Mouse (Mus musculus) ES-E14 (cell line): ENCODE results near the gene Nucks1. TPM values are rescaled to one million over a fixed set of nuclear protein-coding genes. Genes with fewer than 3 reads are reported as not detected.

Experiments
- DNase-seq: peaks from one replicate; pipeline ENCODE4 v3.0.0-alpha.2; 2013; ENCODE audit warnings: low read depth, low spot score
- H3K27ac ChIP-seq: 2 replicates; pipeline ENCODE4 v1.5.1; 2012; ENCODE audit warnings: low read depth, mild to moderate bottlenecking, low read length, moderate library complexity, mixed read lengths; ENCODE audit not compliant: poor library complexity, insufficient read depth, severe bottlenecking
- H3K36me3 ChIP-seq: 2 replicates; pipeline ENCODE4 v1.6.1; 2012; ENCODE audit warnings: mild to moderate bottlenecking, low read length, moderate library complexity, mixed read lengths; ENCODE audit not compliant: control insufficient read depth, poor library complexity, insufficient read depth, severe bottlenecking
- H3K4me1 ChIP-seq, 2 experiments: fragments of 150-350 bp in 1 of 2; sonication (generic) in 1 of 2; 2 replicates each; pipeline ENCODE4 v1.6.1; 2012; ENCODE audit warnings: low read length in 2 of 2, mild to moderate bottlenecking in 1 of 2, mixed read lengths in 1 of 2; ENCODE audit not compliant: control insufficient read depth in 2 of 2, insufficient read depth in 2 of 2, poor library complexity in 1 of 2
- H3K4me3 ChIP-seq, 2 experiments: fragments of 150-350 bp in 1 of 2; sonication (generic) in 1 of 2; 2 replicates each; pipeline ENCODE4 v1.5.1; 2012; ENCODE audit warnings: low read length in 2 of 2, low read depth in 1 of 2, mild to moderate bottlenecking in 1 of 2, mixed read lengths in 1 of 2; ENCODE audit not compliant: insufficient read depth in 1 of 2, poor library complexity in 1 of 2, severe bottlenecking in 1 of 2
- H3K9ac ChIP-seq: 2 replicates; pipeline ENCODE4 v1.6.1; 2012; ENCODE audit warnings: low read depth, mild to moderate bottlenecking, low read length, mixed read lengths; ENCODE audit not compliant: poor library complexity, insufficient read depth, severe bottlenecking
- H3K9me3 ChIP-seq: fragments of 150-350 bp; sonication (generic); 2 replicates; pipeline ENCODE4 v1.6.1; 2012; ENCODE audit warnings: low read depth, mild to moderate bottlenecking, low read length; ENCODE audit not compliant: control insufficient read depth, insufficient read depth
- CHD2 ChIP-seq: IDR thresholded peaks from 2 replicates; pipeline ENCODE4 v1.6.1; 2014; ENCODE audit warnings: mild to moderate bottlenecking, low read depth, low read length, inconsistent platforms
- HCFC1 ChIP-seq: IDR thresholded peaks from 2 replicates; pipeline ENCODE4 v1.6.1; 2012; ENCODE audit warnings: low read length, inconsistent platforms, borderline replicate concordance; ENCODE audit not compliant: insufficient read depth
- MAFK ChIP-seq: IDR thresholded peaks from 2 replicates; pipeline ENCODE4 v1.6.1; 2014; ENCODE audit warnings: mild to moderate bottlenecking, low read depth, low read length, inconsistent platforms; ENCODE audit not compliant: insufficient read depth
- ZC3H11A ChIP-seq: IDR thresholded peaks from 2 replicates; pipeline ENCODE4 v1.6.1; 2012; ENCODE audit warnings: low read depth, mild to moderate bottlenecking, inconsistent platforms, low read length, borderline replicate concordance
- ZNF384 ChIP-seq: IDR thresholded peaks from 2 replicates; pipeline ENCODE4 v1.6.1; 2012; ENCODE audit warnings: low read depth, low read length, inconsistent platforms
- in situ Hi-C, 2 experiments: fragments of 600-800 bp; cut with MboI; formaldehyde crosslinking; loops; one replicate each; pipeline ENCODE4 v1.15.1; 2025; ENCODE audit warnings: low sequenced_read_pairs in 2 of 2, inconsistent platforms in 1 of 2; ENCODE audit not compliant: unreplicated experiment in 2 of 2
- total RNA-seq: library from RNA; depleted of rRNA; stranded (reverse); fragments of 300-350 nt; gene quantifications from 2 replicates; pipeline ENCODE4 v1.2.3, GENCODE M21; 2012; rRNA removed

Nucks1 gene
- total RNA-seq, 1 experiment, result 219 TPM

- Histone ChIP-seq H3K9ac (no peak overlapping the region), H3K27ac (no peak overlapping the region), H3K36me3 (no peaks in the 10 kb centered on the region; the same call in 1 of the 2 replicates), H3K4me1 (no peaks in the 10 kb centered on the region; a peak in 1 of 4 replicates), H3K9me3 (no peaks in the 10 kb centered on the region), H3K4me3 (no peak overlapping the region)
- TF ChIP-seq ZC3H11A, result no peak
- TF ChIP-seq MAFK, result no peak
- TF ChIP-seq ZNF384, result no peak
- no peak for TF ChIP-seq HCFC1
- no peak for TF ChIP-seq CHD2
- no peak for DNase-seq
- in situ Hi-C loops, result no loop called here
Measured at GRCm38 (mm10) chr1:131983806-131984205, 73.5 kb downstream of the Nucks1 start.

Other genes with a start within 250 kb of the Nucks1 start
- gene Rab7b, start 221.8 kb upstream of the Nucks1 start, total RNA-seq, result 0.16 and 0.18 TPM in 2 replicates
- gene Slc26a9, start 166.5 kb upstream of the Nucks1 start, total RNA-seq, result 0.32 and 0.36 TPM in 2 replicates
- 2.0 and 4.9 TPM in 2 replicates for gene Pm20d1, start 113.2 kb upstream of the Nucks1 start, total RNA-seq
- gene Slc41a1, start 83.0 kb upstream of the Nucks1 start, total RNA-seq, result 17.3 and 21.8 TPM in 2 replicates
- gene Rab29, start 43.3 kb upstream of the Nucks1 start, total RNA-seq, result 4.7 and 9.7 TPM in 2 replicates
- 6.0 and 7.5 TPM in 2 replicates for gene Slc45a3, start 52.4 kb downstream of the Nucks1 start, total RNA-seq
- gene Elk4, start 97.1 kb downstream of the Nucks1 start, total RNA-seq, result 10.5 and 14.7 TPM in 2 replicates
- gene Mfsd4a, start 157.5 kb downstream of the Nucks1 start, total RNA-seq, result 1.3 and 2.4 TPM in 2 replicates
- gene Cdk18, start 229.2 kb downstream of the Nucks1 start, total RNA-seq, result 9.6 and 10.8 TPM in 2 replicates